Mouse (Mus musculus) ES-Bruce4 (cell line): ENCODE results near the gene Trim45. TPM values are rescaled to one million over a fixed set of nuclear protein-coding genes. Genes with fewer than 3 reads are reported as not detected.

Experiments
- H3K27ac ChIP-seq: 2 replicates; pipeline ENCODE4 v1.5.1; 2012; ENCODE audit warnings: low read length, inconsistent platforms; ENCODE audit not compliant: insufficient read depth
- H3K27me3 ChIP-seq: 2 replicates; pipeline ENCODE4 v1.6.1; 2012; ENCODE audit warnings: mild to moderate bottlenecking, low read length, inconsistent platforms; ENCODE audit not compliant: control insufficient read depth, poor library complexity, insufficient read depth, severe bottlenecking
- H3K36me3 ChIP-seq: 2 replicates; pipeline ENCODE4 v1.6.1; 2012; ENCODE audit warnings: inconsistent platforms, mild to moderate bottlenecking, low read length, moderate library complexity; ENCODE audit not compliant: control insufficient read depth, poor library complexity, insufficient read depth, severe bottlenecking
- H3K4me1 ChIP-seq: one replicate; pipeline ENCODE4 v1.8.1; 2011; ENCODE audit warnings: low read length; ENCODE audit not compliant: control insufficient read depth, insufficient read depth
- H3K4me3 ChIP-seq: 2 replicates; pipeline ENCODE4 v1.5.1; 2011; ENCODE audit warnings: low read depth, mild to moderate bottlenecking, low read length
- H3K9ac ChIP-seq: 2 replicates; pipeline ENCODE4 v1.6.1; 2012; ENCODE audit warnings: low read depth, mild to moderate bottlenecking, inconsistent platforms; ENCODE audit not compliant: poor library complexity, severe bottlenecking
- H3K9me3 ChIP-seq: replicated peaks from 2 replicates; pipeline ENCODE4 v1.6.1; 2012; ENCODE audit warnings: mild to moderate bottlenecking, low read length, inconsistent platforms; ENCODE audit not compliant: control insufficient read depth, poor library complexity, insufficient read depth, severe bottlenecking
- CTCF ChIP-seq: IDR thresholded peaks from one replicate; pipeline ENCODE4 v1.8.1; 2011; ENCODE audit warnings: low read depth, low read length
- EP300 ChIP-seq: IDR thresholded peaks from 2 replicates; pipeline ENCODE4 v1.6.1; 2011; ENCODE audit warnings: low read depth, low read length; ENCODE audit not compliant: insufficient read depth
- POLR2A ChIP-seq: IDR thresholded peaks from one replicate; pipeline ENCODE4 v1.8.1; 2011; ENCODE audit warnings: low read length; ENCODE audit not compliant: insufficient read depth
- polyA plus RNA-seq: library from polyadenylated mRNA; stranded (reverse); fragments of >200 nt; gene quantifications from 2 replicates; pipeline ENCODE4 v1.2.4, GENCODE M21; 2011; ENCODE audit warnings: low read depth; ENCODE audit not compliant: missing spikeins, insufficient read depth, insufficient read length

Trim45 gene
- polyA plus RNA-seq, 1 experiment = 5.9 TPM

GRCm38 (mm10) chr3:100936201-100936600 is 14.2 kb downstream of the Trim45 start:
- H3K9me3 ChIP-seq = no peaks in the 10 kb centered on the region
- H3K4me3 ChIP-seq = no peak overlapping the region
- peaks cover 2% of the 10 kb centered on the region for H3K4me1 ChIP-seq
- H3K27ac ChIP-seq = no peak overlapping the region
- peaks cover 28% of the 10 kb centered on the region for H3K36me3 ChIP-seq
- H3K9ac ChIP-seq = no peak overlapping the region
- no peak for TF ChIP-seq POLR2A
- TF ChIP-seq EP300 = no peak
- no peak for TF ChIP-seq CTCF
- no peaks in the 10 kb centered on the region for H3K27me3 ChIP-seq

- Histone ChIP-seq H3K27me3 (no peaks in the 10 kb centered on the region), H3K9me3 (no peaks in the 10 kb centered on the region), H3K36me3 (peaks cover 33% of the 10 kb centered on the region), H3K9ac (no peak overlapping the region), H3K27ac (no peak overlapping the region), H3K4me3 (no peak overlapping the region), H3K4me1 (peaks cover 1% of the 10 kb centered on the region)
- TF ChIP-seq CTCF (no peak), EP300 (no peak), POLR2A (no peak)
These were observed 16.2 kb downstream of the Trim45 start for GRCm38 (mm10) chr3:100938211-100938610.

- peaks cover 55% of the 10 kb centered on the region for H3K36me3 ChIP-seq
- no peaks in the 10 kb centered on the region for H3K4me1 ChIP-seq
- H3K27ac ChIP-seq = no peak overlapping the region
- H3K9ac ChIP-seq = no peak overlapping the region
- H3K27me3 ChIP-seq = no peaks in the 10 kb centered on the region
- no peak for TF ChIP-seq EP300
- no peak for TF ChIP-seq POLR2A
- H3K9me3 ChIP-seq = no peaks in the 10 kb centered on the region
- H3K4me3 ChIP-seq = no peak overlapping the region
These were observed 18.6 kb downstream of the Trim45 start for GRCm38 (mm10) chr3:100940496-100941037.

- no peak overlapping the region for H3K27ac ChIP-seq
- no peaks in the 10 kb centered on the region for H3K4me1 ChIP-seq
- H3K9ac ChIP-seq = no peak overlapping the region
- no peak overlapping the region for H3K4me3 ChIP-seq
- TF ChIP-seq POLR2A (no peak), CTCF (no peak), EP300 (no peak)
- H3K36me3 ChIP-seq = peaks cover 68% of the 10 kb centered on the region
- H3K9me3 ChIP-seq = no peaks in the 10 kb centered on the region
- no peaks in the 10 kb centered on the region for H3K27me3 ChIP-seq
These were observed 25.3 kb downstream of the Trim45 start for GRCm38 (mm10) chr3:100947286-100947685.

- Histone ChIP-seq H3K27me3 (no peaks in the 10 kb centered on the region), H3K9ac (no peak overlapping the region), H3K9me3 (no peaks in the 10 kb centered on the region), H3K4me3 (no peak overlapping the region), H3K36me3 (peaks cover 65% of the 10 kb centered on the region), H3K4me1 (no peaks in the 10 kb centered on the region), H3K27ac (no peak overlapping the region)
- TF ChIP-seq EP300 (no peak), CTCF (no peak), POLR2A (no peak)
These were observed 29.5 kb downstream of the Trim45 start for GRCm38 (mm10) chr3:100951531-100951930.

GRCm38 (mm10) chr3:100954616-100955015 is 32.6 kb downstream of the Trim45 start:
- Histone ChIP-seq H3K9ac (no peak overlapping the region), H3K4me3 (no peak overlapping the region), H3K4me1 (no peaks in the 10 kb centered on the region), H3K9me3 (no peaks in the 10 kb centered on the region), H3K27me3 (no peaks in the 10 kb centered on the region), H3K36me3 (peaks cover 56% of the 10 kb centered on the region), H3K27ac (no peak overlapping the region)
- TF ChIP-seq POLR2A = no peak
- no peak for TF ChIP-seq CTCF
- no peak for TF ChIP-seq EP300
